In genomic region chr2:32079191-32079725, GRCm38 (mm10) we compare ENCODE assay signal across 9 mouse cellular contexts. TPM values are rescaled to one million over a fixed set of nuclear protein-coding genes. Genes with fewer than 3 reads are reported as not detected.
DNase-seq lines count a peak whose midpoint lies in the region; ATAC-seq and TF ChIP-seq lines count a peak whose summit lies in the region.
"Had no signal": no experiment of that assay in that cellular context is flagged by ENCODE, and none has a peak within 500 bp of the region (broad histone marks: within the 10 kb centered on the region; RNA-seq: fewer than 3 reads in every experiment).

No protein-coding gene starts in this region.

- TF ChIP-seq POLR2A in lung, adult 2 months (IDR thresholded peaks at IDR 0.05; ENCODE audit: borderline replicate concordance, extremely low read depth, low read depth, low read length) = no peak
- no peak for TF ChIP-seq POLR2A in small intestine, adult 2 months (IDR thresholded peaks at IDR 0.05; ENCODE audit: low read depth, low read length)

- WGBS in lung, embryonic 14.5 days = 79% methylated on average over 14 of the region's 14 CpGs
- WGBS in lung, adult 2 months = 73% methylated on average over 14 of the region's 14 CpGs
- WGBS in heart, embryonic 15.5 days = 49% methylated on average over 14 of the region's 14 CpGs
- whole genome bisulfite sequencing in small intestine, adult 2 months = 87% methylated on average over 14 of the region's 14 CpGs

- H3K36me3 ChIP-seq in lung, embryonic 14.5 days (ENCODE audit: insufficient read depth) = no peaks in the 10 kb centered on the region
- no peaks in the 10 kb centered on the region for H3K36me3 ChIP-seq in heart, embryonic 15.5 days
- no peaks in the 10 kb centered on the region for H3K36me3 ChIP-seq in small intestine, adult 2 months (ENCODE audit: control insufficient read depth, insufficient read depth, low read length)

- ATAC-seq in lung, embryonic 14.5 days (ENCODE audit: insufficient read depth) = no peak
- no peak for ATAC-seq in heart, embryonic 15.5 days (replicated peaks; ENCODE audit: insufficient number of reproducible peaks, insufficient read depth, low FRiP score, low read depth)

- no peak overlapping the region for H3K4me3 ChIP-seq in lung, embryonic 14.5 days (ENCODE audit: low read depth, low read length)
- H3K4me3 ChIP-seq in lung, adult 2 months (replicated peaks; ENCODE audit: extremely low read depth, low read depth, low read length) = no peak overlapping the region
- H3K4me3 ChIP-seq in heart, embryonic 15.5 days = peak overlapping the region; percentile 58
- H3K4me3 ChIP-seq in small intestine, adult 2 months (ENCODE audit: low read depth, low read length) = peak overlapping the region; percentile 2; the same call in 1 of the 2 replicates

- peak overlapping the region; percentile 99 for H3K4me2 ChIP-seq in lung, embryonic 14.5 days
- peak overlapping the region; percentile 99 for H3K4me2 ChIP-seq in heart, embryonic 15.5 days

- no peak for TF ChIP-seq CTCF in lung, embryonic 14.5 days (IDR thresholded peaks at IDR 0.05; ENCODE audit: low read depth)
- TF ChIP-seq CTCF in lung, adult 2 months (IDR thresholded peaks at IDR 0.05; ENCODE audit: insufficient read depth, low read length) = no peak
- TF ChIP-seq CTCF in small intestine, adult 2 months (IDR thresholded peaks at IDR 0.05; ENCODE audit: extremely low read depth, insufficient read length, insufficient replicate concordance, low read depth, low read length) = no peak

- peak overlapping the region; percentile 42; the same call in 1 of the 2 replicates for H3K27ac ChIP-seq in lung, embryonic 14.5 days (ENCODE audit: low read depth)
- peak overlapping the region; percentile 89 for H3K27ac ChIP-seq in heart, embryonic 15.5 days
- peak overlapping the region; percentile 99; the same call in 1 of the 2 replicates for H3K27ac ChIP-seq in small intestine, adult 2 months (ENCODE audit: insufficient read depth, low read depth, low read length)

- no peak overlapping the region for H3K9ac ChIP-seq in lung, embryonic 14.5 days
- H3K9ac ChIP-seq in heart, embryonic 15.5 days = peak overlapping the region; percentile 71

- peak; percentile 13 for DNase-seq in cerebellum, adult 9-10 months
- no peak for DNase-seq in cerebellum, postnatal 4 days (ENCODE audit: low spot score in 2 of 2)
- no peak for DNase-seq in lung, embryonic 14.5 days
- no peak for DNase-seq in lung, adult 2 months
- no peak for DNase-seq in neural tube, embryonic 10.5 days (ENCODE audit: extremely low spot score, low spot score)
- no peak for DNase-seq in layer of hippocampus, postnatal 14 days (ENCODE audit: low spot score in 2 of 2)
- DNase-seq: cerebellum, postnatal 36 days had no signal

- no peaks in the 10 kb centered on the region for H3K9me3 ChIP-seq in lung, embryonic 14.5 days (ENCODE audit: low read depth, low read length)
- no peaks in the 10 kb centered on the region for H3K9me3 ChIP-seq in heart, embryonic 15.5 days (replicated peaks)

- peaks cover 25% of the 10 kb centered on the region for H3K27me3 ChIP-seq in lung, embryonic 14.5 days (ENCODE audit: insufficient read depth, low read length)
- no peaks in the 10 kb centered on the region for H3K27me3 ChIP-seq in heart, embryonic 15.5 days
- 0 out of 2 replicates have a peak, but pooled peaks cover 3% of the 10 kb centered on the region for H3K27me3 ChIP-seq in small intestine, adult 2 months (ENCODE audit: control insufficient read depth, insufficient read depth, low read length)

- no peaks in the 10 kb centered on the region for H3K4me1 ChIP-seq in lung, embryonic 14.5 days (ENCODE audit: insufficient read depth)
- H3K4me1 ChIP-seq in lung, adult 2 months (ENCODE audit: control insufficient read depth, insufficient read depth, low read length) = peaks cover 18% of the 10 kb centered on the region
- peaks cover 60% of the 10 kb centered on the region for H3K4me1 ChIP-seq in heart, embryonic 15.5 days (replicated peaks)
- peaks cover 33% of the 10 kb centered on the region for H3K4me1 ChIP-seq in small intestine, adult 2 months (ENCODE audit: control insufficient read depth, insufficient read depth, insufficient read length, low read length)

RNA-seq across cellular contexts. Expression of gene Fam78a, which starts 5.4 kb away (rescaled TPM):
- 4.5 and 4.9 TPM in 2 replicates for polyA plus RNA-seq in lung, embryonic 14.5 days (2014; fragmentation: Nextera tagmentation; extraction: Ambion mirVana)
- 6.0 and 7.5 TPM in 2 replicates for polyA plus RNA-seq in lung, adult 2 months (2012; rRNA removed)
- polyA plus RNA-seq in heart, embryonic 15.5 days (2015; fragmentation: Nextera tagmentation; extraction: Ambion mirVana) = 26.7 and 29.1 TPM in 2 replicates
- 8.2 and 25.3 TPM in 2 replicates for polyA plus RNA-seq in small intestine, adult 2 months (2012; rRNA removed)
- 1 to 10 TPM; 2.4 to 2.7 TPM for total RNA-seq in layer of hippocampus, postnatal 14 days (2021)

RNA-seq across cellular contexts. Expression of gene Plpp7, which starts 16.1 kb away (rescaled TPM):
- 2.5 and 3.9 TPM in 2 replicates for polyA plus RNA-seq in lung, embryonic 14.5 days (2014; fragmentation: Nextera tagmentation; extraction: Ambion mirVana)
- 8.0 and 9.5 TPM in 2 replicates for polyA plus RNA-seq in lung, adult 2 months (2012; rRNA removed)
- polyA plus RNA-seq in heart, embryonic 15.5 days (2015; fragmentation: Nextera tagmentation; extraction: Ambion mirVana) = 15.9 and 16.1 TPM in 2 replicates
- polyA plus RNA-seq in small intestine, adult 2 months (2012; rRNA removed) = 2.2 and 3.5 TPM in 2 replicates
- total RNA-seq in layer of hippocampus, postnatal 14 days (2021) = 10 to 100 TPM; 20.2 to 21.5 TPM

Comparison
In these comparisons a context has a peak if more than half of its experiments do, and no peak if none do; other contexts are left out.
1. H3K27ac ChIP-seq: peak in every context shown above with its lines; median percentile 99 in small intestine, adult 2 months; 89 in heart, embryonic 15.5 days; 42 in lung, embryonic 14.5 days.
2. H3K4me3 ChIP-seq: peak in heart, embryonic 15.5 days (single experiment) and small intestine, adult 2 months (single experiment); none in lung, embryonic 14.5 days (single experiment) and lung, adult 2 months (single experiment).